Mouse (Mus musculus): Measurements from ENCODE around the gene Nuf2. TPM values are rescaled to one million over a fixed set of nuclear protein-coding genes. Genes with fewer than 3 reads are reported as not detected.
"Not testable (repeated sequence)": the region's sequence is repeated elsewhere in the genome, so short reads cannot be mapped to it uniquely, and the experiment has no call there.

Nuf2 gene
- polyA plus RNA-seq, 1 experiment = 54.0 TPM

- Histone ChIP-seq H3K4me1 (ENCODE audit: control insufficient read depth, insufficient read depth, low read length) (peaks cover 12% of the 10 kb centered on the region; the same call in 1 of the 2 replicates), H3K4me3 (ENCODE audit: insufficient read depth, low read length) (no peak overlapping the region), H3K27ac (ENCODE audit: insufficient read depth, low read length) (peak overlapping the region; percentile 18)
- TF ChIP-seq POLR2A (IDR thresholded peaks at IDR 0.05; ENCODE audit: low read depth, low read length) (no peak), CTCF (IDR thresholded peaks at IDR 0.05; ENCODE audit: borderline replicate concordance, insufficient read depth, low read length) (no peak)
Observed at GRCm38 (mm10) chr1:169526006-169526680, 5.1 kb downstream of the Nuf2 start.

DNA sequence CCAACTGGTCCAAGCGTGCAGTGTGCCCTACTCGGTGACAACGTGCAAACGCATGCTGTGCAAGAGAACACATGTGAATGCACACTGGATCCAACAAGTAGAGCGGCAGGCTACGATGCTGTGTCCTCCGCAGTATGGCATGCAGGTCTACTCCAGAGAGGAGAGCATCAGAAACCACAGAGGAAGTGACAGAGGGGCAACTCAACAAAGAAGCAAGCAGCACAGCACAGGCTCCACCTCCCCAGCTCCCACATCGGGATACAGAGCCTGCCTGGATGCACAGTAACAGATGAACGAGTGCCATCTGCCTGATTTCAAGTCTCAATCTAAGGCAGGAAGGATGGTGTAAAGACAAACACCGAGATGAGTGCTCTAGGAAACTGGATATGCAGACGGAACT, 11.9 kb downstream of the Nuf2 start:
- no peaks in the 10 kb centered on the region for H3K4me1 ChIP-seq (ENCODE audit: control insufficient read depth, insufficient read depth, low read length)
- TF ChIP-seq POLR2A (IDR thresholded peaks at IDR 0.05; ENCODE audit: low read depth, low read length) = no peak
- TF ChIP-seq CTCF (IDR thresholded peaks at IDR 0.05; ENCODE audit: borderline replicate concordance, insufficient read depth, low read length) = no peak
- no peak overlapping the region for H3K27ac ChIP-seq (ENCODE audit: insufficient read depth, low read length)
- no peak overlapping the region for H3K4me3 ChIP-seq (ENCODE audit: insufficient read depth, low read length)

- H3K4me3 ChIP-seq (ENCODE audit: insufficient read depth, low read length); H3K27ac ChIP-seq (ENCODE audit: insufficient read depth, low read length); H3K4me1 ChIP-seq (ENCODE audit: control insufficient read depth, insufficient read depth, low read length): not testable (repeated sequence)
Observed at GRCm38 (mm10) chr1:169517899-169518517, 13.3 kb downstream of the Nuf2 start.

GRCm38 (mm10) chr1:169517376-169517892, 13.8 kb downstream of the Nuf2 start:
- H3K27ac ChIP-seq (ENCODE audit: insufficient read depth, low read length) = no peak overlapping the region
- TF ChIP-seq CTCF (IDR thresholded peaks at IDR 0.05; ENCODE audit: borderline replicate concordance, insufficient read depth, low read length) (no peak), POLR2A (IDR thresholded peaks at IDR 0.05; ENCODE audit: low read depth, low read length) (no peak)

DNA sequence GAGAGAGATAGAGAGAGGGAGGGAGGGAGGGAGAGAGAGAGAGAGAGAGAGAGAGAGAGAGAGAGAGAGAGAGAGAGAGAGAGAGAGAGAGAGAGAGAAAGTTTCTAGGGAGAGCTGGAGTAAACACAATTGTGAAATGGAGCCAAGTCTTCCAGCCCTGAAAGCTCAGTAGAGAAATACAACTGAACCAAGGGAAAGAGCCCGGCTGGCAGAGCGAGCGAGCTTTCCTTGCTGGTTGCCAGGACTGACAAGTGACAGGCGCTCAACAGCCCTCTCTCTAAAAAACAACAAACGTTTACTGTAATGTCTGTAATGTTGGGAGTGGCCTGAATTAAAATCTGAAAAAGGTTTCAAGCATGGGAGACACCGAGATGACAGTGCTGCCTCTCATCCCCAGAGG, 24.9 kb downstream of the Nuf2 start:
- no peak overlapping the region for H3K4me3 ChIP-seq (ENCODE audit: insufficient read depth, low read length)
- H3K27ac ChIP-seq (ENCODE audit: insufficient read depth, low read length) = no peak overlapping the region
- no peak for TF ChIP-seq CTCF (IDR thresholded peaks at IDR 0.05; ENCODE audit: borderline replicate concordance, insufficient read depth, low read length)
- TF ChIP-seq POLR2A (IDR thresholded peaks at IDR 0.05; ENCODE audit: low read depth, low read length) = no peak
- no peaks in the 10 kb centered on the region for H3K4me1 ChIP-seq (ENCODE audit: control insufficient read depth, insufficient read depth, low read length)

More at GRCm38 (mm10) chr1:169517376-169517892, 13.8 kb downstream of the Nuf2 start:
- Histone ChIP-seq H3K4me3 (ENCODE audit: insufficient read depth, low read length) (no peak overlapping the region), H3K4me1 (ENCODE audit: control insufficient read depth, insufficient read depth, low read length) (no peaks in the 10 kb centered on the region)

GRCm38 (mm10) chr1:169502876-169503275, 28.4 kb downstream of the Nuf2 start:
- Histone ChIP-seq H3K4me1 (ENCODE audit: control insufficient read depth, insufficient read depth, low read length) (no peaks in the 10 kb centered on the region), H3K27ac (ENCODE audit: insufficient read depth, low read length) (no peak overlapping the region), H3K4me3 (ENCODE audit: insufficient read depth, low read length) (no peak overlapping the region)
- TF ChIP-seq POLR2A (IDR thresholded peaks at IDR 0.05; ENCODE audit: low read depth, low read length) (no peak), CTCF (IDR thresholded peaks at IDR 0.05; ENCODE audit: borderline replicate concordance, insufficient read depth, low read length) (no peak)

- TF ChIP-seq POLR2A (IDR thresholded peaks at IDR 0.05; ENCODE audit: low read depth, low read length) (no peak), CTCF (IDR thresholded peaks at IDR 0.05; ENCODE audit: borderline replicate concordance, insufficient read depth, low read length) (peak; percentile 16; the same call in 1 of the 2 replicates)
- Histone ChIP-seq H3K4me3 (ENCODE audit: insufficient read depth, low read length) (no peak overlapping the region), H3K4me1 (ENCODE audit: control insufficient read depth, insufficient read depth, low read length) (no peaks in the 10 kb centered on the region)
Observed at GRCm38 (mm10) chr1:169495621-169496020, 35.6 kb downstream of the Nuf2 start.

DNA sequence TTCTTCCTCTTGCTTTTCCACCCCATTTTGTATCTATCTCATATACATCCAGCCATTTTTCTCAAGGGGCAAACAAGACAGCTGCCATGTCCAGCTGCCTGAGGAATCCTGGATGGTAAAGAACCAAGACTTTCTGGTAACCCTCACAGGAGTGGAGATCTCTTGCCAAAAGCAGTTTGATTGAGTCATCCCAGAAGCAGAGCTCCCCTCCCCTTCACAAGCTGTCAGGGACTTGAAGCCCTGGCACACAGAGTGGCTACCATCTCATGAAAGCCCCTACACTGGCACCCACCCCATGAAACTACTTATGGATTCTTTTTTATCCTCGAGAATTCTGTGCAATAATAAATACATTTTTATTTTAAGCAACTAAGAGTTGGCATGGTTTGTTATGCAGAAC, 39.7 kb downstream of the Nuf2 start:
- no peak for TF ChIP-seq CTCF (IDR thresholded peaks at IDR 0.05; ENCODE audit: borderline replicate concordance, insufficient read depth, low read length)
- TF ChIP-seq POLR2A (IDR thresholded peaks at IDR 0.05; ENCODE audit: low read depth, low read length) = no peak
- no peaks in the 10 kb centered on the region for H3K4me1 ChIP-seq (ENCODE audit: control insufficient read depth, insufficient read depth, low read length)
- no peak overlapping the region for H3K4me3 ChIP-seq (ENCODE audit: insufficient read depth, low read length)
- no peak overlapping the region for H3K27ac ChIP-seq (ENCODE audit: insufficient read depth, low read length)

More at GRCm38 (mm10) chr1:169495621-169496020, 35.6 kb downstream of the Nuf2 start:
- H3K27ac ChIP-seq (ENCODE audit: insufficient read depth, low read length) = no peak overlapping the region

- TF ChIP-seq POLR2A (IDR thresholded peaks at IDR 0.05; ENCODE audit: low read depth, low read length) (no peak), CTCF (IDR thresholded peaks at IDR 0.05; ENCODE audit: borderline replicate concordance, insufficient read depth, low read length) (no peak)
- H3K4me1 ChIP-seq (ENCODE audit: control insufficient read depth, insufficient read depth, low read length) = no peaks in the 10 kb centered on the region
- no peak overlapping the region for H3K27ac ChIP-seq (ENCODE audit: insufficient read depth, low read length)
- no peak overlapping the region for H3K4me3 ChIP-seq (ENCODE audit: insufficient read depth, low read length)
Observed at GRCm38 (mm10) chr1:169485408-169485885, 45.8 kb downstream of the Nuf2 start.

DNA sequence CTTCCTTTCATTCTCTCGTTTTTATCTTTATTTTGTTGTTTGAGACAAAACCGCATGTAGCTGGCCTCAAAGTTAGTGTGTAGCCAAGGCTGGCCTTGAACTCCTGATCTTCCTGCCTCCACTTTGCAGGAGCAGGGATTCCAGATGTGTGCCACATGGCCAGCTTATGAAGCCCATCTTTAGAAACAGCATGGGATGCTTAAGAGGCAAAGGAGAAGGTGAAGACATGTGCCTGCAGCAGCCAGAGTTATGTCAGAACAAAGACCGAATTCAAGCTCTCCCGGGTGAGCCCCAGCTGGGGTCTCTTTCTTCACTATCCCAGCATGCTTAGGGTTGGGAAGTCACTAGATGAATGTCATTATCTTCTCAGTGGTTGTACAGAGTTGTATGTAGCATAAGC, 46.7 kb downstream of the Nuf2 start:
- no peak overlapping the region for H3K4me3 ChIP-seq (ENCODE audit: insufficient read depth, low read length)

More for the DNA sequence above, 46.7 kb downstream of the Nuf2 start:
- no peak overlapping the region for H3K27ac ChIP-seq (ENCODE audit: insufficient read depth, low read length)
- no peak for TF ChIP-seq CTCF (IDR thresholded peaks at IDR 0.05; ENCODE audit: borderline replicate concordance, insufficient read depth, low read length)
- no peak for TF ChIP-seq POLR2A (IDR thresholded peaks at IDR 0.05; ENCODE audit: low read depth, low read length)
- no peaks in the 10 kb centered on the region for H3K4me1 ChIP-seq (ENCODE audit: control insufficient read depth, insufficient read depth, low read length)

Measured in embryonic fibroblast, embryonic 13.5 days (primary cell).